Mouse (Mus musculus): ENCODE measurements around the gene Tiam1. TPM values are rescaled to one million over a fixed set of nuclear protein-coding genes. Genes with fewer than 3 reads are reported as not detected.
A peak's percentile ranks its signal among the peaks of the same experiment; 100 is the strongest.

Tiam1 gene
- polyA plus RNA-seq, 1 experiment from 2014 or later = 18.8 TPM

- Histone ChIP-seq H3K4me1 (replicated peaks; ENCODE audit: control insufficient read depth, insufficient read depth) (no peaks in the 10 kb centered on the region), H3K9me3 (ENCODE audit: control insufficient read depth, low read length) (no peaks in the 10 kb centered on the region), H3K4me3 (ENCODE audit: low read depth, low read length) (no peak overlapping the region), H3K36me3 (ENCODE audit: control insufficient read depth, insufficient read depth, low read length) (no peaks in the 10 kb centered on the region; the same call in 1 of the 2 replicates), H3K27ac (replicated peaks) (no peak overlapping the region), H3K9ac (ENCODE audit: low read length) (no peak overlapping the region), H3K27me3 (ENCODE audit: control insufficient read depth, insufficient read depth, low read length) (no peaks in the 10 kb centered on the region), H3K4me2 (replicated peaks; ENCODE audit: low read depth) (no peak overlapping the region)
- no peak for ATAC-seq (ENCODE audit: low FRiP score, low TSS enrichment)
- no peak for TF ChIP-seq EP300 (optimal IDR thresholded peaks at IDR 0.05)
- TF ChIP-seq CTCF (IDR thresholded peaks at IDR 0.05; ENCODE audit: low read depth) = no peak
- no peak for DNase-seq (ENCODE audit: low spot score)
- 61% methylated on average over 14 of the region's 14 CpGs for WGBS
These were observed 260.9 kb downstream of the Tiam1 start for GRCm38 (mm10) chr16:89882477-89883234.

- Histone ChIP-seq H3K9ac (ENCODE audit: low read length) (no peak overlapping the region), H3K4me2 (replicated peaks; ENCODE audit: low read depth) (no peak overlapping the region), H3K36me3 (ENCODE audit: control insufficient read depth, insufficient read depth, low read length) (no peaks in the 10 kb centered on the region; the same call in 1 of the 2 replicates), H3K27ac (replicated peaks) (no peak overlapping the region), H3K4me3 (ENCODE audit: low read depth, low read length) (no peak overlapping the region), H3K4me1 (replicated peaks; ENCODE audit: control insufficient read depth, insufficient read depth) (no peaks in the 10 kb centered on the region), H3K27me3 (ENCODE audit: control insufficient read depth, insufficient read depth, low read length) (no peaks in the 10 kb centered on the region), H3K9me3 (ENCODE audit: control insufficient read depth, low read length) (no peaks in the 10 kb centered on the region)
- 93% methylated on average over 10 of the region's 10 CpGs for WGBS
- DNase-seq (ENCODE audit: low spot score) (no peak), ATAC-seq (ENCODE audit: low FRiP score, low TSS enrichment) (no peak)
- TF ChIP-seq CTCF (IDR thresholded peaks at IDR 0.05; ENCODE audit: low read depth) = no peak
- no peak for TF ChIP-seq EP300 (optimal IDR thresholded peaks at IDR 0.05)
These were observed 266.4 kb downstream of the Tiam1 start for GRCm38 (mm10) chr16:89877206-89877605.

GRCm38 (mm10) chr16:89876079-89876478 lies 267.5 kb downstream of the Tiam1 start:
- Histone ChIP-seq H3K27ac (replicated peaks) (no peak overlapping the region), H3K4me3 (ENCODE audit: low read depth, low read length) (no peak overlapping the region), H3K9me3 (ENCODE audit: control insufficient read depth, low read length) (no peaks in the 10 kb centered on the region), H3K4me1 (replicated peaks; ENCODE audit: control insufficient read depth, insufficient read depth) (no peaks in the 10 kb centered on the region), H3K36me3 (ENCODE audit: control insufficient read depth, insufficient read depth, low read length) (0 out of 2 replicates have a peak, but pooled peaks cover under 1% of the 10 kb centered on the region), H3K27me3 (ENCODE audit: control insufficient read depth, insufficient read depth, low read length) (no peaks in the 10 kb centered on the region), H3K4me2 (replicated peaks; ENCODE audit: low read depth) (no peak overlapping the region), H3K9ac (ENCODE audit: low read length) (no peak overlapping the region)
- 78% methylated on average over 3 of the region's 3 CpGs for WGBS
- DNase-seq (ENCODE audit: low spot score) (no peak), ATAC-seq (ENCODE audit: low FRiP score, low TSS enrichment) (peak; percentile 68; the same call in 1 of the 2 replicates)
- no peak for TF ChIP-seq EP300 (optimal IDR thresholded peaks at IDR 0.05)
- TF ChIP-seq CTCF (IDR thresholded peaks at IDR 0.05; ENCODE audit: low read depth) = no peak

- H3K4me1 ChIP-seq (replicated peaks; ENCODE audit: control insufficient read depth, insufficient read depth) = no peaks in the 10 kb centered on the region
- no peak overlapping the region for H3K4me2 ChIP-seq (replicated peaks; ENCODE audit: low read depth)
- TF ChIP-seq EP300 (optimal IDR thresholded peaks at IDR 0.05) = no peak
- TF ChIP-seq CTCF (IDR thresholded peaks at IDR 0.05; ENCODE audit: low read depth) = no peak
- no peak overlapping the region for H3K27ac ChIP-seq (replicated peaks)
- no peak overlapping the region for H3K9ac ChIP-seq (ENCODE audit: low read length)
- WGBS = 57% methylated on average over 15 of the region's 15 CpGs
- 0 out of 2 replicates have a peak, but pooled peaks cover 3% of the 10 kb centered on the region for H3K36me3 ChIP-seq (ENCODE audit: control insufficient read depth, insufficient read depth, low read length)
- DNase-seq (ENCODE audit: low spot score) (no peak), ATAC-seq (ENCODE audit: low FRiP score, low TSS enrichment) (no peak)
- H3K27me3 ChIP-seq (ENCODE audit: control insufficient read depth, insufficient read depth, low read length) = no peaks in the 10 kb centered on the region
- no peak overlapping the region for H3K4me3 ChIP-seq (ENCODE audit: low read depth, low read length)
- no peaks in the 10 kb centered on the region for H3K9me3 ChIP-seq (ENCODE audit: control insufficient read depth, low read length)
These were observed 269.4 kb downstream of the Tiam1 start for GRCm38 (mm10) chr16:89874012-89874704.

- H3K4me3 ChIP-seq (ENCODE audit: low read depth, low read length) = no peak overlapping the region
- 81% methylated on average over 20 of the region's 20 CpGs for WGBS
These were observed 271.3 kb downstream of the Tiam1 start for GRCm38 (mm10) chr16:89872011-89872942.

More at GRCm38 (mm10) chr16:89872011-89872942, 271.3 kb downstream of the Tiam1 start:
- no peak for DNase-seq (ENCODE audit: low spot score)
- H3K9ac ChIP-seq (ENCODE audit: low read length) = no peak overlapping the region
- H3K4me1 ChIP-seq (replicated peaks; ENCODE audit: control insufficient read depth, insufficient read depth) = no peaks in the 10 kb centered on the region
- H3K9me3 ChIP-seq (ENCODE audit: control insufficient read depth, low read length) = no peaks in the 10 kb centered on the region
- no peak for TF ChIP-seq EP300 (optimal IDR thresholded peaks at IDR 0.05)
- TF ChIP-seq CTCF (IDR thresholded peaks at IDR 0.05; ENCODE audit: low read depth) = no peak
- no peaks in the 10 kb centered on the region for H3K27me3 ChIP-seq (ENCODE audit: control insufficient read depth, insufficient read depth, low read length)
- H3K36me3 ChIP-seq (ENCODE audit: control insufficient read depth, insufficient read depth, low read length) = peaks cover 3% of the 10 kb centered on the region; the same call in 1 of the 2 replicates
- no peak for ATAC-seq (ENCODE audit: low FRiP score, low TSS enrichment)
- H3K4me2 ChIP-seq (replicated peaks; ENCODE audit: low read depth) = no peak overlapping the region
- no peak overlapping the region for H3K27ac ChIP-seq (replicated peaks)

All from stomach, postnatal 0 days (tissue).